Mouse (Mus musculus) right cerebral cortex, postnatal 10 days (tissue): ENCODE measurements around the gene Pmfbp1.

Experiments
- DNase-seq, 2 experiments: peaks; one replicate each; pipeline ENCODE4 v3.0.0; 2021; ENCODE audit warnings: low spot score in 2 of 2

The Pmfbp1 gene

DNA sequence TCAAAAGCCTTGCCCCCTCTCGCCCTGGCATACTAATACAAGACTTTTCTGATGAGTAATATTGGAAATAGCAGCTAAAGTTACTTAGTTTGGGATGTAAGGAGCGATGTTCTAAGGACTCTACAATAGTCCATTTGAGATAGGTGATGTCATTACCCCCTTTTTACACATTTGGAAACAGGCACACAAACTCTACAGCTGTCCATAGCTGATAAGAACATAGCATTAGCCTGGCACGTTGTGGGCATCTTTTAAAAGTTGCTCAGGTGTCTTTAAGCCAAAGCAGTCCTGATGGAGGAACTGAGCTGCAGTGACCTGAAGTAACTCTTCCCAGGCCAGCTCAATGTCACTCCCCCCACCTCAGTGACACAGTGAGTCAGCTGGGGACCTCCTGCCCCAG is 97.5 kb downstream of the Pmfbp1 start:
- DNase-seq: no peak

GRCm38 (mm10) chr8:109592164-109592563 is 98.3 kb downstream of the Pmfbp1 start:
- no peak for DNase-seq
